Mouse (Mus musculus) heart, embryonic 11.5 days (tissue): ENCODE results near the gene Gpat2. TPM values are rescaled to one million over a fixed set of nuclear protein-coding genes. Genes with fewer than 3 reads are reported as not detected.

Experiments used
- ATAC-seq: fragments of 200-750 bp; cut with Nextera tagmentation; replicated peaks from 2 replicates; pipeline ENCODE4 v1.8.0; 2017; ENCODE audit warnings: moderate library complexity; ENCODE audit not compliant: insufficient number of reproducible peaks, low FRiP score, low TSS enrichment
- H3K27ac ChIP-seq: fragments of 300-500 bp; sonication (generic); 2 replicates; pipeline ENCODE4 v1.5.1; 2014; ENCODE audit warnings: mild to moderate bottlenecking, low read depth, low read length
- H3K27me3 ChIP-seq: fragments of 300-500 bp; sonication (generic); 2 replicates; pipeline ENCODE4 v1.6.1; 2014; ENCODE audit warnings: mild to moderate bottlenecking, low read length, mixed read lengths; ENCODE audit not compliant: control insufficient read depth, insufficient read depth
- H3K36me3 ChIP-seq: fragments of 300-500 bp; sonication (generic); 2 replicates; pipeline ENCODE4 v1.6.1; 2014; ENCODE audit warnings: mild to moderate bottlenecking, low read length, moderate library complexity, mixed read lengths; ENCODE audit not compliant: control insufficient read depth, insufficient read depth
- H3K4me1 ChIP-seq: fragments of 300-500 bp; sonication (generic); 2 replicates; pipeline ENCODE4 v1.6.1; 2014; ENCODE audit warnings: low read length; ENCODE audit not compliant: control insufficient read depth, insufficient read depth
- H3K4me2 ChIP-seq: fragments of 300-500 bp; sonication (generic); 2 replicates; pipeline ENCODE4 v1.6.1; 2014; ENCODE audit warnings: mild to moderate bottlenecking, moderate library complexity
- H3K4me3 ChIP-seq: fragments of 300-500 bp; sonication (generic); 2 replicates; pipeline ENCODE4 v1.5.1; 2014; ENCODE audit warnings: low read depth, low read length
- H3K9ac ChIP-seq: fragments of 300-500 bp; sonication (generic); 2 replicates; pipeline ENCODE4 v1.6.1; 2014; ENCODE audit warnings: mild to moderate bottlenecking, low read depth, low read length, moderate library complexity
- H3K9me3 ChIP-seq: fragments of 300-500 bp; sonication (generic); replicated peaks from 2 replicates; pipeline ENCODE4 v1.6.1; 2016; ENCODE audit warnings: low read length; ENCODE audit not compliant: control insufficient read depth
- WGBS: fragments of 180-500 bp; shearing (Covaris S2); extraction: QIAGEN DNeasy Blood & Tissue Kit; methylation state at CpG from one replicate; pipeline ENCODE4 v1.1.7; 2014; ENCODE audit not compliant: insufficient replicate concordance; 5-methylcytosine and 5-hydroxymethylcytosine counted together
- polyA plus RNA-seq: library from polyadenylated mRNA; unstranded; fragments of >200 nt; fragmentation: Nextera tagmentation; extraction: Ambion mirVana; gene quantifications from 2 replicates; pipeline ENCODE4 v1.2.1, GENCODE M21; 2014

The Gpat2 gene
- polyA plus RNA-seq, 1 experiment from 2014 or later = 0.34 TPM

DNA sequence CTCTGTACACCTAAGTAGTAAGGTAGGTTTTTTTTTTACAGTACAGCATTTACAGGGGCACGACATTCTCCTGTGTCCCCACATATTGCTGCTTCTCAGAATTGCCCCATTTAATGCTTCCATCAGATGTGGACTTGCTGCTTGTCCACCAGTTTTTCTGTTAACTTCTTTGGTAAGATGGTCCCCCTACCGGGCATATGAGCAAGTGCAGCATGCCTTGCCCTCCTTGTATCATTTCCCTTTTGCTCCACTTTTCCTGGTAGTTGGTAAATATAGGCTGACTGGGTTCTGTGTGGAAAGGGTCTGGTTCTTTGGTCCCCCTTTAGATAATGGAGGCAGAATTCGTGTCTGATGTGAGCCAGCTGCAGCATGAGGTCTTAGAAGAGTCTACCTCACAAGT lies 5.2 kb downstream of the Gpat2 start:
- WGBS = 14% methylated on average over 3 of the region's 3 CpGs
- Histone ChIP-seq H3K4me1 (no peaks in the 10 kb centered on the region), H3K9ac (no peak overlapping the region), H3K36me3 (peaks cover 3% of the 10 kb centered on the region; the same call in 1 of the 2 replicates), H3K27me3 (no peaks in the 10 kb centered on the region), H3K9me3 (no peaks in the 10 kb centered on the region), H3K27ac (no peak overlapping the region), H3K4me2 (no peak overlapping the region), H3K4me3 (no peak overlapping the region)
- ATAC-seq = no peak

DNA sequence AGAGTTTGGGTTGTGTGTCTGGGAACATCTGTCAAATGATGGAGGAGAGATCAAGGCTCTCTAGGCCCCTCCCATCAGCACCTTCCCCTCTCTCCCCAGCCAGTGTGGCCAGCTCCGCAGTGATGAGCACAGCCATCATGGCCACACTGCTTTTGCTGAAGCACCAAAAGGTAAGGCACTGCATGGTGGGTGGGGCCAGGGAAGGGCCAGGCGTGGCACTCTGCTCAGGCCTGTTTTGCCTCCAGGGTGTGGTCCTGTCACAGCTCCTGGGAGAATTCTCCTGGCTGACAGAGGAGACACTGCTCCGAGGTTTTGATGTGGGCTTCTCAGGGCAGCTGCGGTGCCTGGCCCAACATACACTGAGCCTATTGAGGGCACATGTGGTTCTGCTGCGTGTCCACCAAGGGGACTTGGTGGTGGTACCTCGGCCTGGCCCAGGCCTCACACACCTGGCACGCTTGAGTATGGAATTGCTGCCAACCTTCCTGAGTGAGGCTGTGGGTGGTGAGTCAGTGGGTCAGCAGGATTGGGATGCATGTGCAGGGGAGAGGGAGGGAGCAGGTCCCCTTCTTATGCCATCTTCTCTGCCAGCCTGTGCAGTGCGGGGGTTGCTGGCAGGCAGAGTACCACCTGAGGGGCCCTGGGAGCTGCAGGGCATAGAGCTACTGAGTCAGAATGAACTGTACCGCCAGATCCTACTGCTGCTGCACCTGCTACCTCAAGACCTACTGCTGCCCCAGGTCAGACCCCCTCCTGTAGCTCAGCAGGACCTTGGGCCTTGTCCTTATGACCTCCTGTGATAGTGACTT lies 8.7 kb downstream of the Gpat2 start:
- H3K9me3 ChIP-seq = no peaks in the 10 kb centered on the region
- H3K27ac ChIP-seq = no peak overlapping the region
- ATAC-seq = no peak
- 77% methylated on average over 9 of the region's 9 CpGs for WGBS
- H3K4me2 ChIP-seq = no peak overlapping the region
- H3K4me3 ChIP-seq = no peak overlapping the region
- H3K4me1 ChIP-seq = no peaks in the 10 kb centered on the region
- peaks cover 6% of the 10 kb centered on the region for H3K36me3 ChIP-seq
- H3K27me3 ChIP-seq = no peaks in the 10 kb centered on the region
- no peak overlapping the region for H3K9ac ChIP-seq

DNA sequence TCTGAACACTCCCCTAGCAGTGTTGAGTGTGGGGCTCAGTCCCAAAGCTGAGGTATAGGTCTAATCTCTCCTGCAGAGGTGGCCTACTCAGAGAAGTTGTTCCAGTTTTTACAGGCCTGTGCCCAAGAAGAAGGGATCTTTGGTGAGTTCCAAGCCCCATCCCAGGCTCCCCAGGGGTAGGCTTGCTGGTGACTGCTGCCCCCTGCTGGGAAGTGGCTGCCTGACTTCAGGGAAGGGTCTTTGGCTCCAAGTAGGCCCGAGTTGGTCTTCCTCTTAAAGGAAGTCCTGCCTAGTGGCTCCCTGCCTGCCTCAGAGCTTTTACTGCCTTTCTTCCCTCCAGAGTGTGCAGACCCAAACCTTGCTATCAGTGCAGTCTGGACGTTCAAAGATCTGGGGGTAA lies 10.1 kb downstream of the Gpat2 start:
- ATAC-seq = no peak
- H3K4me1 ChIP-seq = no peaks in the 10 kb centered on the region
- H3K27me3 ChIP-seq = no peaks in the 10 kb centered on the region
- no peak overlapping the region for H3K4me3 ChIP-seq
- H3K4me2 ChIP-seq = no peak overlapping the region
- H3K27ac ChIP-seq = no peak overlapping the region
- no peaks in the 10 kb centered on the region for H3K9me3 ChIP-seq
- 17% methylated on average over 2 of the region's 2 CpGs for WGBS
- peaks cover 6% of the 10 kb centered on the region for H3K36me3 ChIP-seq
- H3K9ac ChIP-seq = no peak overlapping the region

DNA sequence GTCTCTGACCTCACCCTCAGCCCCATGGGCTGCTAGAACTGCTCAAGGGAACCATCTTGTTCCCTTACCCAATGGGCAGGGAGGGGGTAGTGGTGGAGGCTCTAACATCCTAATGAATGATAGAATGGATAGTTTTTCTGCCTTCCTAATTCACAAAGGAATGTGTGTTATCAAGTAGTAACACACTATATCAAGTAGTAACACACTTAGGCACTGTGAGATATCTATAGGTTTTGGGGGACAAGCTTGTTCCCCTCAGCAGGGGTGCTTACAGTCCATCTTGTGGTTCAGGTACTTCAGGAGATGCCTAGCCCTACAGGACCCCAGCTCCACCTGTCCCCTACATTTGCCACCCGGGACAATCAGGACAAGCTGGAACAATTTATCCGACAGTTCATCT lies 10.6 kb downstream of the Gpat2 start:
- ATAC-seq = no peak
- Histone ChIP-seq H3K4me2 (no peak overlapping the region), H3K27me3 (no peaks in the 10 kb centered on the region), H3K27ac (no peak overlapping the region), H3K9me3 (no peaks in the 10 kb centered on the region), H3K9ac (no peak overlapping the region), H3K4me1 (no peaks in the 10 kb centered on the region), H3K4me3 (no peak overlapping the region), H3K36me3 (peaks cover 6% of the 10 kb centered on the region)
- WGBS = 82% methylated on average over 2 of the region's 2 CpGs

DNA sequence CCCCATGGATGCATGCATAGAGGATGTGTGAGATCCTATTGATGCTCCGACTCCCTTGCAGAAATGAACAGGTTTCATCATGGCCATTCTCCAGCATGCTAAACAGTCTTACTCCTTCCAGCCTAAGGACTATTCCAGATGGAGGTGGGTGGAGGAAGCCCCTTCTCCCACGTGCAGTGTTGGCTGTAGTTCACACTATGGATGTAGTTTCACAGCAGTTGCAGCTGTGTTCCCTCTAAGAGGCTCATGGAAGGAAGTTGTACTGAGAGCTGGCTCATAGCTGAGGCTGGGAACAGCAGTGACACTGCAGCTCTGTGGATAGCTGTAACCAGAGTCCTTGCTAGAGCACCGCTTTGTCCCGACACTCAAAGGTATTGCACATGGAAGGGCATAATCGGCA lies 12.7 kb downstream of the Gpat2 start:
- no peak overlapping the region for H3K4me3 ChIP-seq
- no peak overlapping the region for H3K9ac ChIP-seq
- WGBS = 87% methylated on average over 5 of the region's 5 CpGs
- H3K4me2 ChIP-seq = no peak overlapping the region
- H3K27ac ChIP-seq = no peak overlapping the region
- no peak for ATAC-seq
- no peaks in the 10 kb centered on the region for H3K9me3 ChIP-seq
- H3K36me3 ChIP-seq = peaks cover 6% of the 10 kb centered on the region
- H3K4me1 ChIP-seq = no peaks in the 10 kb centered on the region
- H3K27me3 ChIP-seq = no peaks in the 10 kb centered on the region

DNA sequence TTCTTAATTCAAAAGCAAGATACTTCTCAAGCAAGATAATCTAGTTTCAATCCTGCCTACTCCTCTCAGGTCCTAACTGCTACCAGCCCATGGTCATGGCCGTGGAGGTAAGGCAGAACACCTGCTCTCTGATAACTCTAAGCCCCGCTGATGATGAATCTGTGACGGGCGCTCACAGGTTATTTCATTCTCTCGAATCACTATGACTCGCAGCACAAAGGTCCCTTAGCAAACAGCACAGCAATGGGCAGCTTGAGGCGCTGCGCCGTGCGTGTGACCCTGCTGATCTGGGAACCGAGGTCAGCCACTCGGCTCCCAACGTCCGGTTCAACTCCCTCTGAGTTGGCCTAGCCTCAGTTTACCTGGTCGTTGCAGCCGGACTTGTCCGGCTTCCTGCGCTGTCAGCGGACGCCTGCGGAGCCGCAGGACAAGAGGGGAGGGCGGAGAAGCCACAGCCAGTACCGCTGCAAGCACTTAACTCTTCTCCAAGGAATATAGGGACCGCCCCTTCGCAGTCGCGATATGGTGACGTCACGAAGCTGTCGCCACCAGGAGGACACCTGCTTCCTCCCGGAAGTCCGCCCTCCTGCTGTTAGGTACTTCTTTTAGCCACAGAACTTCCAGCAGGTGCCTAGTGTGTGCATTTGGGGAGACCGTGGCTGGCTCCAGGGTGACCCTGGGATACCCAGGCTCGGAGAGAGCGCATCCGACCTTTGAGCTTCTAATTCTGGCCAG lies 19.2 kb downstream of the Gpat2 start, which contains the start of gene Fahd2a:
TSS of gene Fahd2a (minus strand) at position 511 of the 735 bp plus-strand sequence.
- Histone ChIP-seq H3K4me3 (peak within 1 kb of the TSS; percentile 59), H3K4me1 (0 out of 2 replicates have a peak, but pooled peaks cover 7% of the 10 kb centered on the region), H3K4me2 (peak within 1 kb of the TSS; percentile 81), H3K9me3 (no peaks in the 10 kb centered on the region), H3K27ac (peak within 1 kb of the TSS; percentile 4), H3K36me3 (no peaks in the 10 kb centered on the region), H3K9ac (peak within 1 kb of the TSS; percentile 73), H3K27me3 (no peaks in the 10 kb centered on the region)
- peak; percentile 82 for ATAC-seq
- 5% methylated on average over 34 of the region's 37 CpGs for WGBS

DNA sequence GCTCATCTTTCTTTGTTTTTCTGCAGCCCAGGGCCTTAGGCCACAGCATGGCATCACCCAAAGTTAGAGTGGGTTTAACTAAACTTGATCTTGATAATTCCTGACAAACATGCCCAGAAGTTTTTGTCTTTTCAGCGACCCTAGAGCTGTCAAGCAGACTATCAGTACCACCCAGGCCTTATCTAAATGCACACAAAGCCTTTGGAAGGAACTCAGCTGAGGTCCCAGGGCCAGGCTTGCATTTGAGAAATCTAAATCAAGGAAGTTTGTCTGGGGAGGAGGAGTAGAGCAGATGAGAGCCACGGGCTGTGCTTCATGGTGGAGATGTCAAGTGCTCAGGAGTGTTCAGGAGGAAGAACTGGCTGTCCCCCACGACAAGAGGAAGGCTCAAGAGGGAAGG lies 21.8 kb downstream of the Gpat2 start:
- H3K4me2 ChIP-seq = no peak overlapping the region
- H3K27me3 ChIP-seq = no peaks in the 10 kb centered on the region
- WGBS = 24% methylated on average over 3 of the region's 3 CpGs
- H3K27ac ChIP-seq = no peak overlapping the region
- no peak for ATAC-seq
- no peaks in the 10 kb centered on the region for H3K9me3 ChIP-seq
- H3K9ac ChIP-seq = no peak overlapping the region
- no peak overlapping the region for H3K4me3 ChIP-seq
- no peaks in the 10 kb centered on the region for H3K36me3 ChIP-seq
- peaks cover 16% of the 10 kb centered on the region for H3K4me1 ChIP-seq

DNA sequence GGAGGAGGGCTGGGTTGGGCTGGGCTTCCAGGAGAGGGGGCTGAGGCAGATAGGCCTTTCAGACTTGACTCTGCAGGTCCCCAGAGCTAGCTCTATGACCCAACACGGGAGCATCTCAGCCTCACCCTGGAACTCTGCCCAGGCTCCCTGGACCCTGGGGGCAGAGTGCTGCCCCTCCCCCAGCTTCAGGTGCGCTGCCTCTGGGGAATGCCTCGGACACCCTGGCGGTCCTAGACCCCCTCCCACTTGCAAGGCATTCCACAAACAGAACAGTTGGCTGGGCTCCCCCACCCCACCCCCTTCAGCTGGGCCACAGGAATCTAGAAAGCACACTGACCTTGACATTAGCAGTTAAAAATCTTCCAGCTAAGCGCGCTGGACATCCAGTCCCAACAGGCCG lies 24.7 kb downstream of the Gpat2 start:
- no peaks in the 10 kb centered on the region for H3K27me3 ChIP-seq
- 28% methylated on average over 7 of the region's 7 CpGs for WGBS
- H3K27ac ChIP-seq = no peak overlapping the region
- H3K4me1 ChIP-seq = peaks cover 12% of the 10 kb centered on the region
- H3K9me3 ChIP-seq = no peaks in the 10 kb centered on the region
- no peak for ATAC-seq
- no peak overlapping the region for H3K4me3 ChIP-seq
- H3K4me2 ChIP-seq = no peak overlapping the region
- H3K9ac ChIP-seq = no peak overlapping the region
- H3K36me3 ChIP-seq = no peaks in the 10 kb centered on the region
